Mouse (Mus musculus) subcutaneous adipose tissue, adult 2 months (tissue): ENCODE measurements around the gene Mrps26. TPM values are rescaled to one million over a fixed set of nuclear protein-coding genes. Genes with fewer than 3 reads are reported as not detected.

ENCODE experiments used
- polyA plus RNA-seq: library from polyadenylated mRNA; depleted of rRNA; stranded (reverse); fragments of >200 nt; gene quantifications from 2 replicates; pipeline ENCODE4 v1.2.3, GENCODE M21; 2012; ENCODE audit warnings: low replicate concordance; rRNA removed

Gene Mrps26
- polyA plus RNA-seq = 49.8 and 87.9 TPM in 2 replicates

GRCm38 (mm10) chr2:130563212-130564055, at the start of gene Mrps26:
TSS of gene Mrps26 (plus strand) at chr2:130563742.

GRCm38 (mm10) chr2:130575873-130576272, 12.3 kb downstream of the Mrps26 start, which contains the start of gene Oxt:
TSS of gene Oxt (plus strand) at chr2:130576173.

GRCm38 (mm10) chr2:130582552-130582951, 19.0 kb downstream of the Mrps26 start, which contains the start of gene Avp:
TSS of gene Avp (minus strand) at chr2:130582554.

Other genes starting within 250 kb of the Mrps26 start
- 44.3 and 58.4 TPM in 2 replicates for gene Cpxm1, start 166.2 kb upstream of the Mrps26 start, polyA plus RNA-seq
- gene Gm28372, start 158.5 kb upstream of the Mrps26 start, polyA plus RNA-seq = not detected in 2 replicates
- gene 1700020A23Rik, start 158.5 kb upstream of the Mrps26 start, polyA plus RNA-seq = not detected in 2 replicates
- gene Tmem239, start 157.3 kb upstream of the Mrps26 start, polyA plus RNA-seq = not detected in 2 replicates
- gene Vps16, start 139.4 kb upstream of the Mrps26 start, polyA plus RNA-seq = 65.9 and 96.8 TPM in 2 replicates
- gene Pced1a, start 139.0 kb upstream of the Mrps26 start, polyA plus RNA-seq = 28.9 and 48.9 TPM in 2 replicates
- 84.9 and 95.5 TPM in 2 replicates for gene Ptpra, start 113.5 kb upstream of the Mrps26 start, polyA plus RNA-seq
- not detected in 2 replicates for gene Oxt, start 12.4 kb downstream of the Mrps26 start, polyA plus RNA-seq
- gene Avp, start 18.8 kb downstream of the Mrps26 start, polyA plus RNA-seq = not detected in 2 replicates
- 2.3 and 4.1 TPM in 2 replicates for gene Fastkd5, start 66.3 kb downstream of the Mrps26 start, polyA plus RNA-seq
- gene Ubox5, start 66.3 kb downstream of the Mrps26 start, polyA plus RNA-seq = 7.5 and 9.7 TPM in 2 replicates
- gene Lzts3, start 79.1 kb downstream of the Mrps26 start, polyA plus RNA-seq = 7.4 and 29.0 TPM in 2 replicates
- gene Ddrgk1, start 100.9 kb downstream of the Mrps26 start, polyA plus RNA-seq = 71.0 and 76.8 TPM in 2 replicates
- gene Itpa, start 103.9 kb downstream of the Mrps26 start, polyA plus RNA-seq = 35.6 and 38.2 TPM in 2 replicates
- 4.9 and 8.8 TPM in 2 replicates for gene Slc4a11, start 133.8 kb downstream of the Mrps26 start, polyA plus RNA-seq